Mouse (Mus musculus) kidney, adult 2 months (tissue): Measurements from ENCODE around the gene Serpina3n.

ENCODE experiments used
- CTCF ChIP-seq: fragments of 200-500 bp; conservative IDR thresholded peaks from 2 replicates; pipeline ENCODE4 v1.5.1; 2011; ENCODE audit warnings: low read depth, mild to moderate bottlenecking, control low read depth, low read length, moderate library complexity, mixed read lengths; ENCODE audit not compliant: insufficient read depth, insufficient read length
- POLR2A ChIP-seq: fragments of 200-500 bp; IDR thresholded peaks from one replicate; pipeline ENCODE4 v1.6.1; 2011; ENCODE audit warnings: low read depth, low read length, control low read depth

- no peak for TF ChIP-seq POLR2A
- TF ChIP-seq CTCF = no peak
These were observed 26.7 kb upstream of the Serpina3n start for GRCm38 (mm10) chr12:104379856-104380255.
